Mouse (Mus musculus) hindbrain, postnatal 0 days (tissue): ENCODE measurements around the gene Iyd. TPM values are rescaled to one million over a fixed set of nuclear protein-coding genes. Genes with fewer than 3 reads are reported as not detected.

Source experiments
- ATAC-seq: fragments of 200-750 bp; cut with Nextera tagmentation; 2 replicates; pipeline ENCODE4 v1.8.0; 2017; ENCODE audit warnings: mild to moderate bottlenecking, moderate TSS enrichment, moderate library complexity
- DNase-seq: peaks from one replicate; pipeline ENCODE4 v3.0.0-alpha.2; 2015; ENCODE audit warnings: low spot score
- H3K27ac ChIP-seq: fragments of 300-500 bp; sonication (generic); 2 replicates; pipeline ENCODE4 v1.5.1; 2014; ENCODE audit warnings: mild to moderate bottlenecking
- H3K27me3 ChIP-seq: fragments of 300-500 bp; sonication (generic); 2 replicates; pipeline ENCODE4 v1.6.1; 2014; ENCODE audit warnings: low read length, mixed read lengths; ENCODE audit not compliant: insufficient read depth
- H3K36me3 ChIP-seq: fragments of 300-500 bp; sonication (generic); 2 replicates; pipeline ENCODE4 v1.6.1; 2014; ENCODE audit warnings: low read length, mixed read lengths; ENCODE audit not compliant: insufficient read depth
- H3K4me1 ChIP-seq: fragments of 300-500 bp; sonication (generic); 2 replicates; pipeline ENCODE4 v1.6.1; 2014; ENCODE audit warnings: antibody characterized with exemption, low read length, mixed read lengths; ENCODE audit not compliant: insufficient read depth
- H3K4me2 ChIP-seq: fragments of 300-500 bp; sonication (generic); 2 replicates; pipeline ENCODE4 v1.6.1; 2014; ENCODE audit warnings: low read depth, mild to moderate bottlenecking, low read length, moderate library complexity, mixed read lengths
- H3K4me3 ChIP-seq: fragments of 300-500 bp; sonication (generic); 2 replicates; pipeline ENCODE4 v1.5.1; 2014; ENCODE audit warnings: low read length
- H3K9ac ChIP-seq: fragments of 300-500 bp; sonication (generic); replicated peaks from 2 replicates; pipeline ENCODE4 v1.6.1; 2014; ENCODE audit warnings: mild to moderate bottlenecking, low read length, moderate library complexity, mixed read lengths
- H3K9me3 ChIP-seq: fragments of 300-500 bp; sonication (generic); 2 replicates; pipeline ENCODE4 v1.6.1; 2016; ENCODE audit warnings: low read length, mixed read lengths
- CTCF ChIP-seq: IDR thresholded peaks from 2 replicates; pipeline ENCODE4 v1.5.1; 2016; ENCODE audit warnings: antibody characterized with exemption, control low read depth, low read depth
- WGBS: fragments of 180-500 bp; shearing (Covaris S2); extraction: QIAGEN DNeasy Blood & Tissue Kit; methylation state at CpG from one replicate; pipeline ENCODE4 v1.1.7; 2014; 5-methylcytosine and 5-hydroxymethylcytosine counted together
- polyA plus RNA-seq: library from polyadenylated mRNA; unstranded; fragments of >200 nt; fragmentation: Nextera tagmentation; extraction: Ambion mirVana; gene quantifications from 2 replicates; pipeline ENCODE4 v1.2.1, GENCODE M21; 2015
- total RNA-seq: library from RNA; depleted of rRNA; stranded (reverse); fragments of >200 nt; gene quantifications from 2 replicates; pipeline ENCODE4 v1.2.3, GENCODE M21; 2014; rRNA removed

Gene Iyd
- total and polyA plus RNA-seq, 2 experiments from 2014 or later = 0.47 to 0.76 TPM

- H3K27me3 ChIP-seq = no peaks in the 10 kb centered on the region
- no peaks in the 10 kb centered on the region for H3K9me3 ChIP-seq
- H3K9ac ChIP-seq = no peak overlapping the region
- peak; percentile 72 for TF ChIP-seq CTCF
- DNase-seq = peak; percentile 59
- no peak overlapping the region for H3K4me3 ChIP-seq
- no peaks in the 10 kb centered on the region for H3K4me1 ChIP-seq
- peak; percentile 62 for ATAC-seq
- H3K36me3 ChIP-seq = no peaks in the 10 kb centered on the region
- no peak overlapping the region for H3K4me2 ChIP-seq
- WGBS = 74% methylated on average over 10 of the region's 10 CpGs
- H3K27ac ChIP-seq = no peak overlapping the region
These were observed 32.9 kb downstream of the Iyd start for GRCm38 (mm10) chr10:3572723-3573649.

GRCm38 (mm10) chr10:3573905-3574500 lies 34.0 kb downstream of the Iyd start:
- ATAC-seq (no peak), DNase-seq (peak; percentile 23)
- Histone ChIP-seq H3K9ac (no peak overlapping the region), H3K27me3 (no peaks in the 10 kb centered on the region), H3K4me1 (no peaks in the 10 kb centered on the region), H3K36me3 (no peaks in the 10 kb centered on the region), H3K4me2 (no peak overlapping the region), H3K27ac (no peak overlapping the region), H3K9me3 (no peaks in the 10 kb centered on the region), H3K4me3 (no peak overlapping the region)
- TF ChIP-seq CTCF = peak; percentile 40
- WGBS = 52% methylated on average over 4 of the region's 4 CpGs

- no peak for TF ChIP-seq CTCF
These were observed 50.6 kb downstream of the Iyd start for GRCm38 (mm10) chr10:3590632-3591031.

GRCm38 (mm10) chr10:3591790-3592189 lies 51.8 kb downstream of the Iyd start:
- 10% methylated on average over 3 of the region's 3 CpGs for WGBS
- no peak for ATAC-seq
- no peak overlapping the region for H3K27ac ChIP-seq

More at GRCm38 (mm10) chr10:3590632-3591031, 50.6 kb downstream of the Iyd start:
- 84% methylated on average over 3 of the region's 3 CpGs for WGBS
- Histone ChIP-seq H3K36me3 (no peaks in the 10 kb centered on the region), H3K4me2 (no peak overlapping the region), H3K4me3 (no peak overlapping the region), H3K4me1 (no peaks in the 10 kb centered on the region), H3K27me3 (no peaks in the 10 kb centered on the region), H3K9me3 (no peaks in the 10 kb centered on the region), H3K9ac (no peak overlapping the region), H3K27ac (no peak overlapping the region)
- DNase-seq = no peak
- ATAC-seq = no peak

GRCm38 (mm10) chr10:3596697-3597096 lies 56.7 kb downstream of the Iyd start:
- TF ChIP-seq CTCF = no peak
- ATAC-seq = no peak

More at GRCm38 (mm10) chr10:3591790-3592189, 51.8 kb downstream of the Iyd start:
- DNase-seq = no peak
- H3K4me2 ChIP-seq = no peak overlapping the region
- no peaks in the 10 kb centered on the region for H3K9me3 ChIP-seq
- no peaks in the 10 kb centered on the region for H3K27me3 ChIP-seq
- no peak overlapping the region for H3K9ac ChIP-seq
- no peaks in the 10 kb centered on the region for H3K36me3 ChIP-seq
- no peaks in the 10 kb centered on the region for H3K4me1 ChIP-seq
- TF ChIP-seq CTCF = no peak
- no peak overlapping the region for H3K4me3 ChIP-seq

GRCm38 (mm10) chr10:3597760-3598159 lies 57.7 kb downstream of the Iyd start:
- TF ChIP-seq CTCF = no peak
- no peak for DNase-seq
- Histone ChIP-seq H3K4me3 (no peak overlapping the region), H3K27me3 (no peaks in the 10 kb centered on the region), H3K9ac (no peak overlapping the region), H3K9me3 (no peaks in the 10 kb centered on the region), H3K27ac (no peak overlapping the region), H3K36me3 (no peaks in the 10 kb centered on the region), H3K4me1 (no peaks in the 10 kb centered on the region), H3K4me2 (no peak overlapping the region)
- no peak for ATAC-seq
- WGBS = 89% methylated on average over 3 of the region's 3 CpGs

More at GRCm38 (mm10) chr10:3596697-3597096, 56.7 kb downstream of the Iyd start:
- Histone ChIP-seq H3K4me2 (no peak overlapping the region), H3K9ac (no peak overlapping the region), H3K9me3 (no peaks in the 10 kb centered on the region), H3K27ac (no peak overlapping the region), H3K27me3 (no peaks in the 10 kb centered on the region), H3K4me3 (no peak overlapping the region), H3K36me3 (no peaks in the 10 kb centered on the region), H3K4me1 (no peaks in the 10 kb centered on the region)
- WGBS = 63% methylated on average over 2 of the region's 2 CpGs
- no peak for DNase-seq

Other genes starting within 250 kb of the Iyd start
- 73.1 and 83.1 TPM in 2 replicates for gene Ppp1r14c, start 174.2 kb upstream of the Iyd start, total RNA-seq
- gene Ppp1r14c, start 174.2 kb upstream of the Iyd start, polyA plus RNA-seq = 93.7 and 101 TPM in 2 replicates
- gene Plekhg1, start 200.1 kb downstream of the Iyd start, total RNA-seq = 14.8 and 24.4 TPM in 2 replicates
- 6.8 and 10.2 TPM in 2 replicates for gene Plekhg1, start 200.1 kb downstream of the Iyd start, polyA plus RNA-seq